Mouse (Mus musculus): ENCODE measurements around the gene Gpr160. TPM values are rescaled to one million over a fixed set of nuclear protein-coding genes. Genes with fewer than 3 reads are reported as not detected.

The Gpr160 gene
- total RNA-seq, 2 experiments from 2014 or later, result 0.33 to 0.84 TPM

- intact Hi-C loops (cut with DNase I), result no loop called here
- DNase-seq, result no peak
Observed at GRCm38 (mm10) chr3:30896721-30897120, 41.0 kb downstream of the Gpr160 start.

DNA sequence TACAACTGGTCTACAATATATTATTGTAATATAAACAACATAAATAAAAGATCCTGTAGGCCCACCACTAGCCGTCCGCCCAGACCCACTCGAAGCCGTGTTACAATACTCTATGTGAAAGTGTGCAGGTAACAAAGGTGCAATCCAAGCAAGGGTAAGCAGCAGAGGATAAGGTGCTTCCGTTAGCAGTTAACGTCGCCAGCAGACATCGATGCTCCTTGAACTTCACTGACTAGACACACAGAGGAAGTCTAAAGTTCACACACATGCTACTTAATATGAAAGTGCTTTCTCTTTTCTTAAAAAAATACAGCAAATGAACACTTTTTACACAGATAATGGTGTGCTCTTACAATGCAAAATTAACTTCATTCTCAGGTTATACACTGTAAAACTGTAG lies 43.7 kb downstream of the Gpr160 start:
- DNase-seq, result no peak
- intact Hi-C loops (cut with DNase I), result no loop called here

- no peak for DNase-seq
- intact Hi-C loops (cut with DNase I), result no loop called here
Observed at GRCm38 (mm10) chr3:30904658-30905057, 48.9 kb downstream of the Gpr160 start.

DNA sequence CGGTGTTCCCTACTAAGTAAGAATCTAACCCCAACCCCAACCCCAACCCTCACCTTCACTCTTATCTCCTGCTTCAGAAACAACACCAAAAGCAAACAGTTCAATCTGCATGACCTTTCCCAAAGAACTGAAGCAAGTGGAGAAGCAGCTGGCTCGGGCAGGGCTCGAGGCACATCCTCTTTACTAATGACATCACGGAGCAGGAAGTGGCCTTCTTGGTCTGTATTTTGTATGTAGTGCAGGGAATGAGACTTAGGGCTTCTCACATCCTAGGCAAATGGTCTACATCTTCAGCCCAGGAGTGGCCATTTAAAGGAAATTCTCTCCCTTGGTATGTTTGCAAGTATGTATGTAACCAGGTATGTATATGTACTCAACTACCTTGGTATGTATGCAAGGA lies 61.4 kb downstream of the Gpr160 start:
- no peak for DNase-seq
- intact Hi-C loops (cut with DNase I), result no loop called here

GRCm38 (mm10) chr3:30927664-30928063 lies 71.9 kb downstream of the Gpr160 start:
- intact Hi-C loops (cut with DNase I), result no loop called here
- DNase-seq, result no peak

DNA sequence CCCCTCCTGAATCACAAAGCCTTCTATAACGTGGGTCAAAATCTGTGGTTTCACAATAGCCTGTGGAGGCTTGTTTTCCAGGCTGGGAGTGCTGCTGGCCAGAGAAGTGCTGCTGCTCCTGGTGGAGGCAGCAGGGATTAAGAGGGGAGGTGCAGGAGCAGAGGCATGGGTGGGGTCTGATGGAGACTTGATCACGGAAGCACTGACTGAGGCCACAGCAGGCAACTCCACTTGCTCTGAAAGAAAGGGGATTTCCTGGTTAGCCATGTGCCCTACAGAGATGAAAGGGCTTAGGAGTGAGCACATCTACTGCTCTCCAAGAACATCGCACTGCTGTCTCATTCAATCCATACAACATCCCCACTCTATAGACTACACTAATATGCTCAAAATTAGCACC lies 74.1 kb downstream of the Gpr160 start:
- no peak for DNase-seq
- intact Hi-C loops (cut with DNase I), result no loop called here

GRCm38 (mm10) chr3:30934384-30934783 lies 78.6 kb downstream of the Gpr160 start:
- intact Hi-C loops (cut with DNase I), result no loop called here
- DNase-seq, result no peak

Other genes with a start within 250 kb of the Gpr160 start
- not detected for gene Lrriq4, start 211.4 kb upstream of the Gpr160 start, total RNA-seq (2021)
- not detected for gene Lrrc34, start 208.1 kb upstream of the Gpr160 start, total RNA-seq (2021)
- gene Lrrc31, start 156.1 kb upstream of the Gpr160 start, total RNA-seq (2021), result not detected
- gene Samd7, start 109.7 kb upstream of the Gpr160 start, total RNA-seq (2021), result not detected
- gene Sec62, start 63.1 kb upstream of the Gpr160 start, total RNA-seq (2021), result 10 to 100 TPM; 24.9 to 35.3 TPM
- gene Phc3, start 113.5 kb downstream of the Gpr160 start, total RNA-seq (2021), result 10 to 100 TPM in 1 of 2 experiments, 1 to 10 TPM in 1; 9.3 to 11.6 TPM
- 1 to 10 TPM; 2.8 to 3.0 TPM for gene Prkci, start 139.8 kb downstream of the Gpr160 start, total RNA-seq (2021)
- 10 to 100 TPM in 1 of 2 experiments, 1 to 10 TPM in 1; 9.6 to 10.5 TPM for gene Skil, start 239.1 kb downstream of the Gpr160 start, total RNA-seq (2021)